Mouse (Mus musculus): ENCODE data around the gene Rab40b. TPM values are rescaled to one million over a fixed set of nuclear protein-coding genes. Genes with fewer than 3 reads are reported as not detected.

Rab40b gene
- polyA plus RNA-seq, 1 experiment from 2014 or later, result 4.7 TPM

DNA sequence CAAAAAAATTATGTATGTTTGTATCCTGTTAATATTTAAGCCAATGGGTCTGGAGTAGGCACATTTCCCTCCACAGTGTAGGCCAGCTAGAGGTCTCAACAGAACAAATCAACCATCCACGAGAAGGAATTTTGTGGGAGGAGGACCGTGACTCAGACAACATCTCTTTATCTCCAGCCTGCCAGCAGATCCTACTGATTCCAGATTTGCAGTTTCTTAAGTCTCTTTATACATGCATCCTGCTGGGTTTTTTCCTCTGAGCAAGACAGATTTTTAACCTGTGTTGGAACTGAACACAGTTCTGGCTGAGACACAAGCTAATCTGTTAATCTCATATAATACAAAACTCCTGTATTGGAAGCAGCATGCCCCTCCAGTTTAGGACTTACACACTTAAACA lies 30.9 kb upstream of the Rab40b start:
- Histone ChIP-seq H3K9me3 (ENCODE audit: control insufficient read depth, low read length) (no peaks in the 10 kb centered on the region), H3K27ac (ENCODE audit: low read depth, low read length) (no peak overlapping the region), H3K4me2 (ENCODE audit: low read depth) (no peak overlapping the region), H3K36me3 (ENCODE audit: control insufficient read depth, insufficient read depth, low read length) (no peaks in the 10 kb centered on the region), H3K9ac (ENCODE audit: low read length) (no peak overlapping the region), H3K27me3 (ENCODE audit: control insufficient read depth, insufficient read depth, low read length) (no peaks in the 10 kb centered on the region), H3K4me3 (ENCODE audit: low read depth, low read length) (no peak overlapping the region), H3K4me1 (ENCODE audit: control insufficient read depth, insufficient read depth, low read length) (0 out of 2 replicates have a peak, but pooled peaks cover 3% of the 10 kb centered on the region)
- 72% methylated on average over 2 of the region's 2 CpGs for WGBS
- no peak for DNase-seq (ENCODE audit: low spot score)
- no peak for ATAC-seq (ENCODE audit: insufficient read depth, low FRiP score, low TSS enrichment)

- Histone ChIP-seq H3K4me2 (ENCODE audit: low read depth) (no peak overlapping the region), H3K4me3 (ENCODE audit: low read depth, low read length) (no peak overlapping the region), H3K9me3 (ENCODE audit: control insufficient read depth, low read length) (no peaks in the 10 kb centered on the region), H3K27ac (ENCODE audit: low read depth, low read length) (no peak overlapping the region), H3K9ac (ENCODE audit: low read length) (no peak overlapping the region), H3K36me3 (ENCODE audit: control insufficient read depth, insufficient read depth, low read length) (no peaks in the 10 kb centered on the region), H3K27me3 (ENCODE audit: control insufficient read depth, insufficient read depth, low read length) (no peaks in the 10 kb centered on the region), H3K4me1 (ENCODE audit: control insufficient read depth, insufficient read depth, low read length) (0 out of 2 replicates have a peak, but pooled peaks cover 3% of the 10 kb centered on the region)
- WGBS, result 83% methylated on average over 5 of the region's 5 CpGs
- DNase-seq (ENCODE audit: low spot score), result no peak
- ATAC-seq (ENCODE audit: insufficient read depth, low FRiP score, low TSS enrichment), result no peak
These were observed 29.9 kb upstream of the Rab40b start for GRCm38 (mm10) chr11:121417971-121418370.

DNA sequence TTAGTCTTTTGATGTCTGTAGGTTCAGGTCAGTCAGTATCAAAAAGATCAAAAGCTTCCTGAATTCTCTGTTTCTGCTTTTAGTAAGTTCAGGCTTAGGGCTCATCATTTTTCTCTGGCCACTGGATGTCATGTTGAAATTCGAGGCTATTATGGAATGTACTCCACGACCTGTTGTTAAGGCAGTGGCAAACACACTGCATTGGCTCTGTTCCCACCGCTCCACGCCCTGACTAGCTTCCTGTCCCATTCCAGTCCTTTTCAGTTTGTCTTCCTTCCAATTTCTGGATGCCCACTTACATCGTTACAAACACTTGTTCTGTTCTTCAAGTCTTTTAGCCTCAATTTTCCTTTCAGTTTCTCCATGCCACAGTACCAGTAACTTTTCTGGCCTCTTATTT lies 27.3 kb upstream of the Rab40b start:
- Histone ChIP-seq H3K36me3 (ENCODE audit: control insufficient read depth, insufficient read depth, low read length) (no peaks in the 10 kb centered on the region), H3K9me3 (ENCODE audit: control insufficient read depth, low read length) (no peaks in the 10 kb centered on the region), H3K9ac (ENCODE audit: low read length) (no peak overlapping the region), H3K27ac (ENCODE audit: low read depth, low read length) (no peak overlapping the region), H3K4me3 (ENCODE audit: low read depth, low read length) (no peak overlapping the region), H3K4me2 (ENCODE audit: low read depth) (no peak overlapping the region), H3K4me1 (ENCODE audit: control insufficient read depth, insufficient read depth, low read length) (no peaks in the 10 kb centered on the region), H3K27me3 (ENCODE audit: control insufficient read depth, insufficient read depth, low read length) (no peaks in the 10 kb centered on the region)
- DNase-seq (ENCODE audit: low spot score), result no peak
- 82% methylated on average over 5 of the region's 5 CpGs for WGBS
- no peak for ATAC-seq (ENCODE audit: insufficient read depth, low FRiP score, low TSS enrichment)

DNA sequence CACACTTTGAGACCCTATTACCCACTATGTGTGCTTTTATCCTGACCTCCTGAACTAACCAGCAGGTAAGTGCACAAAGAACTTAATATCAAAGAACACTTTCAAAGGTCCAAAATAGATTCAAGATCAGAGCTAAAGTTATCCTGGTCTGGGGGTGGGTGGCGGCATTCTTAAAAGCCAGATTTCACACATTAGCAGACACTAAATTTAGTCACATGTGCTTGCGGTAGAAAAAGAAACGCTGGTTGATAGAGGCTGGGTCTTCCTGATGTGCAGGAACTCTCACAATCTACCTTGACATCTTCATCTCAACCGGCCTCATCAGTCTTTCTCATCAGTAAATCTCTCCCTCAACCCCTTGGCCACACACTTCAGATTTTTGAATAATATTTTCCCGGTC lies 26.7 kb upstream of the Rab40b start:
- H3K27ac ChIP-seq (ENCODE audit: low read depth, low read length), result no peak overlapping the region
- no peaks in the 10 kb centered on the region for H3K4me1 ChIP-seq (ENCODE audit: control insufficient read depth, insufficient read depth, low read length)
- H3K9ac ChIP-seq (ENCODE audit: low read length), result no peak overlapping the region
- ATAC-seq (ENCODE audit: insufficient read depth, low FRiP score, low TSS enrichment), result no peak
- 91% methylated on average over 5 of the region's 5 CpGs for WGBS
- H3K9me3 ChIP-seq (ENCODE audit: control insufficient read depth, low read length), result no peaks in the 10 kb centered on the region
- no peaks in the 10 kb centered on the region for H3K27me3 ChIP-seq (ENCODE audit: control insufficient read depth, insufficient read depth, low read length)
- no peak overlapping the region for H3K4me3 ChIP-seq (ENCODE audit: low read depth, low read length)
- H3K36me3 ChIP-seq (ENCODE audit: control insufficient read depth, insufficient read depth, low read length), result no peaks in the 10 kb centered on the region
- no peak for DNase-seq (ENCODE audit: low spot score)
- no peak overlapping the region for H3K4me2 ChIP-seq (ENCODE audit: low read depth)

DNA sequence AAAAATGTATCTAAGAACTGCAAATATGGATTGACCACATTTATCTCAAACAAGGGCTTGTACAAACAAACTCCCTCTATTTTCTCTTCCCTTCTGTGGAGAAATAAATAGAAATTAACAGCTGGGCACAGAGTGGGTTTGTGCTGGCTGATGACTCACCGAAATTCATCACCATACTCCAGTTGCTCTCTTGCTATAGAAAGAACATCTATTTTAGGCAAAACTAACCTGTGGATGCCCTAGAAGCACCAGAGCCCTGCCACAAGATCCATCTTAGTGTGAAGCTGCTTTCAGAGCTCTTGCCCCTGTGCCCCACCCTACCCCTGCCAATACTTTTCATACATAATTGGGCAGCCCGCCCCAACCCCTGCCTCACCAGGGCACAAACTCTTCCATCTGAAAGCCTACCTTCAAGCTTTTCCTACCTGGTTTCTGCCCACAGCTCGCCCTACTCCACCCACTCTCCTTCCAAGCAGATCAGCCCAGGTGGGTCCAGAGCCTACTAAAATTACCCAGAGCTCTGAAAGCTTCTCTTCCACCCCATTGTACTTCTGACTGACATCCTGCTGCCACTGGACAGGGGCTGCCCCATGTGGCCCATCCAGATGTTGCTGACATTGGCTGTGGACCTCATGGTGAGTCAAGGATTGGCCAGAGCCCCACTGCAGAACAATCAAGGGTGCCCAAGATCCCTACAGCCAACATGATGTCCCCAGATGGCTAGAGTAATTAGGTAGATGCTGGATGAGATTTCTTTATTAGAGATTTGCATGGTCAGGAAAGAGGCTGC lies 19.5 kb upstream of the Rab40b start:
- Histone ChIP-seq H3K27ac (ENCODE audit: low read depth, low read length) (no peak overlapping the region), H3K4me2 (ENCODE audit: low read depth) (no peak overlapping the region), H3K9ac (ENCODE audit: low read length) (no peak overlapping the region), H3K4me1 (ENCODE audit: control insufficient read depth, insufficient read depth, low read length) (no peaks in the 10 kb centered on the region), H3K27me3 (ENCODE audit: control insufficient read depth, insufficient read depth, low read length) (no peaks in the 10 kb centered on the region), H3K36me3 (ENCODE audit: control insufficient read depth, insufficient read depth, low read length) (no peaks in the 10 kb centered on the region), H3K4me3 (ENCODE audit: low read depth, low read length) (no peak overlapping the region), H3K9me3 (ENCODE audit: control insufficient read depth, low read length) (no peaks in the 10 kb centered on the region)
- no peak for ATAC-seq (ENCODE audit: insufficient read depth, low FRiP score, low TSS enrichment)
- DNase-seq (ENCODE audit: low spot score), result no peak
- WGBS, result 60% methylated on average over 3 of the region's 3 CpGs

DNA sequence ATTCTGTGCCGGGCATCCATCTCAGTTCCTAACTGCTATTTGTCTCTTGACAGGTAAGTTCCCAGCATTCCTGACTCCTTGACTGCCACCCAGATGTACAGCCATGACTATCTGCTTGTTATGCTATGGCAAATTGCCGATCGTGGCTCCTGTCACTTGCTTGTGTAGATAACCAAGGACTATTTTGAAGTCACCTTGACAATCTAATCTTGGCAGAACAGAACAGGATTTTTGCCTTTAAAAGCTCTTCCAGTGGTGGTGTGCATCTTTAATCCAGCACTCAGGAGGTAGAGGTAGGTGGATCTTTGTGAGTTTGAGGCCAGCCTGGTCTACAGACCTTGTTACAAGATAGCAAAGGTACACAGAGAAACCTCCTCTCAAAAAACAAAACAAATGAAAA lies 4.4 kb upstream of the Rab40b start:
- ATAC-seq (ENCODE audit: insufficient read depth, low FRiP score, low TSS enrichment) (no peak), DNase-seq (ENCODE audit: low spot score) (no peak)
- Histone ChIP-seq H3K9ac (ENCODE audit: low read length) (no peak overlapping the region), H3K4me3 (ENCODE audit: low read depth, low read length) (no peak overlapping the region), H3K9me3 (ENCODE audit: control insufficient read depth, low read length) (no peaks in the 10 kb centered on the region), H3K4me2 (ENCODE audit: low read depth) (no peak overlapping the region), H3K36me3 (ENCODE audit: control insufficient read depth, insufficient read depth, low read length) (no peaks in the 10 kb centered on the region), H3K27me3 (ENCODE audit: control insufficient read depth, insufficient read depth, low read length) (no peaks in the 10 kb centered on the region), H3K4me1 (ENCODE audit: control insufficient read depth, insufficient read depth, low read length) (no peaks in the 10 kb centered on the region), H3K27ac (ENCODE audit: low read depth, low read length) (no peak overlapping the region)
- WGBS, result 92% methylated on average over 3 of the region's 3 CpGs

DNA sequence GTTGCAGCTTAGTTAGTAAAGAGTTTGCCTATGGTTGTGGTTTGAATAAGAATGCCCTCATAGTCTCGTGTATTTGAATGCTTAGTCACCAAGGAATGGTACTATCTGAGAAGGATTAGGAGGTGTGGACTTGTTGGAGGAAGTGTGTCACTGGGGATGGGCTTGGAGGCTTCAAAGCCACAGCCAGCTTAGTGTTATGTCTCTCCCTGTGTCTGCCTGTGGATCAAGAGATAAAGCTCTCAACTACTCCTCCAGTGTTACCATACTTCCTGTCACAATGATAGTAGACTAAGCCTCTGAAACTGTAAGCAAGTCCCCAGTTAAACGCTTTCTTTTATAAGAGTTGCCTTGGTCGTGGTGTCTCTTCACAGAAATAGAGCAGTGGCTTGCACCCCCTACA lies 2.7 kb upstream of the Rab40b start:
- WGBS, result 77% methylated on average over 3 of the region's 3 CpGs
- Histone ChIP-seq H3K27me3 (ENCODE audit: control insufficient read depth, insufficient read depth, low read length) (0 out of 2 replicates have a peak, but pooled peaks cover 4% of the 10 kb centered on the region), H3K4me2 (ENCODE audit: low read depth) (no peak overlapping the region), H3K4me3 (ENCODE audit: low read depth, low read length) (no peak overlapping the region), H3K9me3 (ENCODE audit: control insufficient read depth, low read length) (no peaks in the 10 kb centered on the region), H3K27ac (ENCODE audit: low read depth, low read length) (no peak overlapping the region), H3K9ac (ENCODE audit: low read length) (no peak overlapping the region), H3K4me1 (ENCODE audit: control insufficient read depth, insufficient read depth, low read length) (no peaks in the 10 kb centered on the region), H3K36me3 (ENCODE audit: control insufficient read depth, insufficient read depth, low read length) (no peaks in the 10 kb centered on the region)
- DNase-seq (ENCODE audit: low spot score) (no peak), ATAC-seq (ENCODE audit: insufficient read depth, low FRiP score, low TSS enrichment) (no peak)

DNA sequence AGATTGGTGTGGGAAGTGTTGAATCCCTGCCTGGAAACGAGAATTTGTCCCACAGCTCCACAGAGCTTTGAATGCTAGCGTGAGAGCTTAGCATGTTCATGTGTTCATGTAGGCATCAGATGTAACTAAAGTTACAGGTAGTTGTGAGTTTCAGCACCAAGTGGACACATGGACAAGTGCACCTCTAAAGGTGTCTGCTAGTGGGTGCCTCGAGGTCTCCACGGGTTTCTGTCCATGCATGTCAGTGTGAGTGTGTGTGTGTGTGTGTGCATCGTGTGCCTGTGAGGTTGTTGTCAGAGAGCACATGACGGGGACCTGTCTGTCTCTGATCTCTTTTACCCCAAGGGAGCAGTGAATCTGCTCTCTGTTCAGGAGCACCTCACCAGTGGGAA lies 499 bp upstream of the Rab40b start:
- Histone ChIP-seq H3K36me3 (ENCODE audit: control insufficient read depth, insufficient read depth, low read length) (no peaks in the 10 kb centered on the region), H3K9me3 (ENCODE audit: control insufficient read depth, low read length) (no peaks in the 10 kb centered on the region), H3K4me2 (ENCODE audit: low read depth) (peak overlapping the region; percentile 93), H3K9ac (ENCODE audit: low read length) (no peak overlapping the region), H3K4me1 (ENCODE audit: control insufficient read depth, insufficient read depth, low read length) (no peaks in the 10 kb centered on the region), H3K27ac (ENCODE audit: low read depth, low read length) (no peak overlapping the region), H3K4me3 (ENCODE audit: low read depth, low read length) (0 out of 2 replicates have a peak overlapping the region, but pooled peaks have one; percentile 55), H3K27me3 (ENCODE audit: control insufficient read depth, insufficient read depth, low read length) (0 out of 2 replicates have a peak, but pooled peaks cover 4% of the 10 kb centered on the region)
- 12% methylated on average over 6 of the region's 6 CpGs for WGBS
- DNase-seq (ENCODE audit: low spot score) (no peak), ATAC-seq (ENCODE audit: insufficient read depth, low FRiP score, low TSS enrichment) (peak; percentile 13; the same call in 1 of the 2 replicates)

GRCm38 (mm10) chr11:121380294-121380693 lies 7.8 kb downstream of the Rab40b start:
- Histone ChIP-seq H3K36me3 (ENCODE audit: control insufficient read depth, insufficient read depth, low read length) (no peaks in the 10 kb centered on the region), H3K4me2 (ENCODE audit: low read depth) (no peak overlapping the region), H3K9me3 (ENCODE audit: control insufficient read depth, low read length) (no peaks in the 10 kb centered on the region), H3K27ac (ENCODE audit: low read depth, low read length) (no peak overlapping the region), H3K27me3 (ENCODE audit: control insufficient read depth, insufficient read depth, low read length) (no peaks in the 10 kb centered on the region), H3K9ac (ENCODE audit: low read length) (no peak overlapping the region), H3K4me3 (ENCODE audit: low read depth, low read length) (no peak overlapping the region), H3K4me1 (ENCODE audit: control insufficient read depth, insufficient read depth, low read length) (no peaks in the 10 kb centered on the region)
- no peak for DNase-seq (ENCODE audit: low spot score)
- WGBS, result 35% methylated on average over 6 of the region's 6 CpGs
- no peak for ATAC-seq (ENCODE audit: insufficient read depth, low FRiP score, low TSS enrichment)
